Mouse (Mus musculus) central nervous system, embryonic 14 days (tissue): ENCODE data around the gene Ttc41. TPM values are rescaled to one million over a fixed set of nuclear protein-coding genes. Genes with fewer than 3 reads are reported as not detected.

Experiments
- polyA plus RNA-seq: library from polyadenylated mRNA; depleted of rRNA; stranded (reverse); fragments of >200 nt; gene quantifications from 2 replicates; pipeline ENCODE4 v1.2.3, GENCODE M21; 2012; rRNA removed

Gene Ttc41
- 3.0 and 3.7 TPM in 2 replicates for polyA plus RNA-seq

DNA sequence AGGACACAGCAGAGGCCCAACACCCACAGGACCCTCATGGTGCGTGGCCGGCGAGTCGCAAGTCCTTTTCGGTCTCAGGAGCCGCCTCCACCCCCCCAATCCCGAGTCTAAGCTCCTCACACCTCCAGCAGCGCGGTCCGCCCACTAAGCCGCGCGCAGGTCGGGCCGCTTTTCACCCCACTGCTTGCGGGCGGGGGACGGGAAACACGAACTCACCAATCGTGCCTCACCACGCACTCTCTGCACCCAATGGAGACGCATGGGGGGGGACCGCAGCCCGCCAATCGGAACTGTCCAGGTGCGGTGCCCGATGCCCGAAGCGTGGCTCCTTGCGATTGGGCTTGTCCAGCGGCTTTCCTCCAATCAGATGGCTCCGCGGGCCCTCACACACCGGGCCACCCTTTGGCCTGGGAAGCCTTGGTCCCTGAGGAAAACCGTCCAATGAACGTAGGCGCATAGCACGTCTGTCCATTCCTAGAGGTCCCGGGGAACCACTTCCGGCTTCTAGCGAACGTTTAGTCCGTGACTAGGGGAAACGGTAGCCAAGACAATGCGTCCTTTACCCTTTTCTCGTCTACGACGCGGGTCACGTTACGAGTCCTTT lies at the start of gene Ttc41, which contains the start of gene Hsp90b1:
Gene Ttc41, plus strand, starts transcription at position 494 of the 604 bp plus-strand sequence.
Gene Hsp90b1, minus strand, starts transcription at position 192 of the 604 bp plus-strand sequence.

DNA sequence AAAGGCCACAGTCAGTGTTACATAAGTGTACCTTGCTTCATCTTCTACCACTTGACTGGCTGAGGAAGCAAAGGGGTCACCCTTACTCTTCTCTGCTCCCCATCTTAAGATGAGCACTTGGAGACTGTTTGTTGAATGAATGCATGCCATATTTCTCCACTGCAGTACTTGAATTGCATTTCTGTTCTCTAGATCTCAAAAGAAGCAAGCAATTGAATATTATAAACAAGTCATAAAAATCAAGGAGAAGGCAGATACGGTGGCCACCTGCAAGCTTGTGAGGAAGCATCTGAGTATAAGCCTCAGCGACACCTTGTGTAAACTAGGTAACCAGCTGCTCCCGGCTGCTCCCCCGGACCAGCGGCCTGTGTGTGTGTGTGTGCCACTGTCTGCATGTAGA lies 58.1 kb downstream of the Ttc41 start, which contains the start of gene Gm49358:
Gene Gm49358, plus strand, starts transcription at position 301 of the 400 bp plus-strand sequence.

DNA sequence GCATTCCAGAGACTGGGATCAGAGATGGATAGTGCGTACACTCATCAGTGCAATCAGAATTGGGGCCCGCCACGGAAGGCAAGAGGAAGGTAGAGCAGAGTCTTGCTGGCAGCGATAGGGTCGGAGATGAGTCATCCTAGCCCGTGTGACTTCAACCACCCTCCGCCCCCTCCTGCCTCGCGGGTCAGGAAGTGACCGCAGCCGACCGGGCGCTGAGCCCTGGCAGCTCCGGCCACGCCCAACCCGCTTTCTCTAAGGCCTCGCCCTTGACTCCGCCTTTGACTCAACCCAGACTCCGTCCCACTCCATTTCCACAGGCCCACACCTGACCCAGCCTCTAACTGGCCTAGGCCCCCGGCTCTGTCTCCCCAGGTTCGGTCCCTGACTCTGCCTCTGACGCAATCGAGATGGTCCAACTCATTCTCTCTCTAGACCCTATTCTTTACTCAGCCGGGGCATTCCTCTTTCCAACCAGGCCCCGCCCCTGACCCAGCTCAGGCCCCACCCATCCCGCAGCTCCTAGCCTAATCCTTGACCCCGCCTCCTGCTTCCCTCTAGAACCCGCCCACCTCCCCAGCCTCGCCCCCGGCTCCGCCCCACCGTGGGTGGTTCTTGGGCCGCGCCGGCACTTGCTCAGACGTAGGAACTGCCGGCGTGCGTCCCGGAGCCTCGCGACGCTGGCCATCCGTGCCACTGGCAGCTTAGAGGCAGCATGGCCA lies 72.9 kb downstream of the Ttc41 start, which contains the start of gene Nt5dc3:
Gene Nt5dc3, plus strand, starts transcription at position 608 of the 719 bp plus-strand sequence.

Other genes with a start within 250 kb of the Ttc41 start
- 10.8 and 12.4 TPM in 2 replicates for gene Syn3, start 206.9 kb upstream of the Ttc41 start, polyA plus RNA-seq
- 221 and 264 TPM in 2 replicates for gene Hsp90b1, start 302 bp upstream of the Ttc41 start, polyA plus RNA-seq
- gene Gm49358, start 58.2 kb downstream of the Ttc41 start, polyA plus RNA-seq: not detected in 2 replicates
- gene Nt5dc3, start 73.2 kb downstream of the Ttc41 start, polyA plus RNA-seq: 33.0 and 33.8 TPM in 2 replicates